Mouse (Mus musculus): Measurements from ENCODE around the gene Dnajc16.
"Not testable (repeated sequence)": the region's sequence is repeated elsewhere in the genome, so short reads cannot be mapped to it uniquely, and the experiment has no call there.

Gene Dnajc16

DNA sequence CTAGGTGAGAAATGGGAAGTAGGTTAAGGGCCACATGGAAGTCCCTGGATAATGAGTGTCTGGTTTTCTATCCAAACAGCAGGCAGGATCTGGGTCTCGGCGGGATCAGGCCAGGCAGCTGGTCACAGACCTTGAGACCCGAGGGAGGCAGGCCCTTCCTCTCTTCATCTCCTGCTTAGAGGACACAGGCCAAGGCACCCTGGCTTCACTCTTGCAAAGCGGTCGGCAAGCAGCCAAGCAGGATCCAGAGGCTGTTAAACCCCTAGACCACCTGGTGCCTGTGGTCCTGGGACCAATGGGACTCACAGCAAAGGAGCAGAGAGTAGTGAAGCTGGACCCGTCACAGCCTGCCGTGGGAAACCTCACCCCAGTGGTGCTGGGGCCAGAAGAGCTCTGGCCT is 5.6 kb upstream of the Dnajc16 start:
- DNase-seq (ENCODE audit: low spot score), result no peak

DNA sequence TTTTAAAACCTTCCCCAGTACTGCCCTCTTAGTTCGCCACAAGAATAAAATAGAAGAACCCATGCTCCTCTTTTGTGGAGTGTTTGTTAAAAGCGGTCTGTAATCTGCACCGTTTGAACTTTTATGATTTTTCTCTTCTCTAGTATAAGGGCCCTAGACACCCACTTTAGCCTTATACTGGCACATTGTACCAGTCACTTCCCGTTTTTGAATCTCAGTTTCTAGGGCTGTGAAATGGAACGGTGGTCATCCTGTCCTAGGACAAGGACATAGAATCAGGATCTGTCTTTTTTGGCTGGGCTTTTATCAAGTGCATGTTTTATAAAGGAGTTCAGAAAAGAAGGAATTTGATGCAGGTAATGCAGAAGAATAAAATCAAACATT is 3.4 kb upstream of the Dnajc16 start:
- peak; percentile 13 for DNase-seq (ENCODE audit: low spot score)

DNA sequence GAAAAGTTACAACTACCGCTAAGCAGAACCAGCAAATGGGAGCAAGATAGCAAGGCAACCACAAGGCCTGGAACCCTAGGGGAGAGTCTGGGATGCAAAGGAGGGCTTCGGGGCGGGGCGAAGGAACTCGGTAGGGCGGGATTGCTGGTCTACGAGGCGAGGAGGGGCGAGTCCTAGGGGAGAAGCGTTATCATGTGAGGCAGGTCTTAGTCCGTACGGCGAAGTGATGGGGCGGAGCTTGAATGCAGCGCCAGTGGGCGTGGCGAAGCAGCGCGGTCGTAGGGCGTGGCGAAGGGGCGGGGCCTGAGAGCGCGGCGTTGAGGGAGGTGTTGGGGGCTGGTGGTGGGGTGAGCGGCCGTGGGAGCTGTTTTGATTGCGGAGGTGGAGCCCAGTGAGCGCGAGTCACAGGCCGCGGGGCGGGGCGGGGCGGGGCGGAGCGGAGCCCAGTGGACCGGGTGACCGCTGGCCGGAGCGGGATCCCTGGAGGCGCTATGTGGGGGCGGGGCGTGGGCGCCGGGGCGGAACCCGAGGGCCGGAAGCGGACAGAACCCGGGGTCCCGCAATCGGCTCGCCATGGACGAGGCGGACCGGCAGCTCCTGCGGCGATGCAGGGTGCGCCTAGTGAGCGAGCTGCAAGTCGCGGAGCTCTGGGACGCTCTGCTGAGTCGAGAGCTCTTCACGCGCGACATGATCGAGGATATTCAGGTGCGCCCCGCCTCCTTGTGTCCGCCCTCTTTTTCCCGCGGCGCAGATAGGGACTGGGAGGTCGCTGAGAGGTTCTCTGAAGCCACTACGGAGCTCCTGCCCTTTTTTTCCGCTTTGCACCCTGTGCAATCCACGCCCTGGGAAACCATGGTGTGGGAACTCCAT is 2.8 kb upstream of the Dnajc16 start, which contains the start of gene Casp9:
Casp9 (plus strand) TSS at position 331 of the 870 bp plus-strand sequence.
- DNase-seq (ENCODE audit: low spot score), result peak; percentile 100

DNA sequence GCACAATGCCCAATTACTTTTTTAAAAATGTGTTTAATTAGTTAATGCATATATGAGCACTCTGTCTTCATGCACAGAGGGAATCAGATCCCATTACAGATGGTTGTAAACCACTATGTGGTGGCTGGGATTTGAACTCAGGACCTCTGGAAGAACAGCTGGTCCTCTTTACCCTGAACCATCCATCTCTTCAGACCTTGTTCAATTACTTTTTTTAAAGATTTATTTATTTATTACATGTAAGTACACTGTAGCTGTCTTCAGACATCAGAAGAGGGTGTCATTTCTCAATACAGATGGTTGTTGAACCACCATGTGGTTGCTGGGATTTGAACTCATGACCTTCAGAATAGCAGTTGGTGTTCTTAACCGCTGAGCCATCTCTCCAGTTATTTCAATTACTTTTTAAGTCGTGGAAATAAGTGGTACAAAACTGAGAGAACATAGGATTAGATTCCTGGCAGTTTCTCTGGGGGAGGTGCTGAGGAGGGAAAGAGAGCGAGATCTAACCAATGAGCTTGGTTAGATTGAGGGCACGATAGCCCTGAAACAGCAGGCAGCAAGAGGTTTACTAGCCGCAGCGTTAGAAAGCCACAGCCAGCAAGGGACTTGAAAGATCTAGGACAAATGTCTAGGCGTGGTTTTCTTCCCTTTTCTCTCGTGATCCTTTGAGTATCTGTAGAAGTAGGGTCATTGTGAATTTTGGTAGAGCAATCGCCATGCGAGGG is 2.0 kb upstream of the Dnajc16 start:
- no peak for DNase-seq (ENCODE audit: low spot score)

DNA sequence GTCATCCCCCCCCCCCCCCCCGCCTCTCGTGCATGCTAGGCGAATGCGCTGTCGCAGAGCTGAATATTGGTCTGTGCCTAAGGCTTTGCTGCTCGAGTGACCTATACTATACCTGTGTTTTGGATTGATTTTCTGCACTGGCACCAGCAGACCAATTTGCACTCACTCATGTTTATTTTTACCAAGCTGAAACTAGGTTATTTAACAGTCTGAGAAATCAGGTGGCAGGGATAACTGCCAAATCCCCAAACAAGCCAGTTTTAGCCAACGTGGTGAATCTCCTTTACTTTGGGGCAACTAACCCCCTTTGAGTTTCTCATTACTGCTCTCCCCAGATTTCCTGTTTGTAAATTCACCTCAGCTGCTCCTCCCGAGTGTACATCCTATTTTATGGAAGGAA is 1.2 kb upstream of the Dnajc16 start:
- no peak for DNase-seq (ENCODE audit: low spot score)

DNA sequence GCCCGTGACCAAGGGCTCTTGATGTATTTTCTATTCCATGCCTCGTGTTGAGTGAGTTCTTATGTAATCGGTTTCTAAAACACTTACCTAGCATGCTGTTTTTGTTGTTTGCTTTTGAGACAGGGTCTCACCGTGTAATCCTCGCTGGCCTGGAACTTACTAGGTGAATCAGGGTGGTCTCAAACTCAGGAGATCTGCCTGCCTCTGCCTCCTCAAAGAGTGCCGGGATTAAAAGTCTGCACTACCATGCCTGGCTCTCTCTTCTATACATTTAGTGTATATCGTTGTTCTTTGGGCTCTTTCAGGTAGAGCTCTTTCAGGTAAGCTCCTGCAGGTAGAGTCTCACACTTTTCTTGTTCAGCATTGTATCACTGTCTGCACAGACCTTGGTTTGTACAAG is 755 bp upstream of the Dnajc16 start:
- no peak for DNase-seq (ENCODE audit: low spot score)

DNA sequence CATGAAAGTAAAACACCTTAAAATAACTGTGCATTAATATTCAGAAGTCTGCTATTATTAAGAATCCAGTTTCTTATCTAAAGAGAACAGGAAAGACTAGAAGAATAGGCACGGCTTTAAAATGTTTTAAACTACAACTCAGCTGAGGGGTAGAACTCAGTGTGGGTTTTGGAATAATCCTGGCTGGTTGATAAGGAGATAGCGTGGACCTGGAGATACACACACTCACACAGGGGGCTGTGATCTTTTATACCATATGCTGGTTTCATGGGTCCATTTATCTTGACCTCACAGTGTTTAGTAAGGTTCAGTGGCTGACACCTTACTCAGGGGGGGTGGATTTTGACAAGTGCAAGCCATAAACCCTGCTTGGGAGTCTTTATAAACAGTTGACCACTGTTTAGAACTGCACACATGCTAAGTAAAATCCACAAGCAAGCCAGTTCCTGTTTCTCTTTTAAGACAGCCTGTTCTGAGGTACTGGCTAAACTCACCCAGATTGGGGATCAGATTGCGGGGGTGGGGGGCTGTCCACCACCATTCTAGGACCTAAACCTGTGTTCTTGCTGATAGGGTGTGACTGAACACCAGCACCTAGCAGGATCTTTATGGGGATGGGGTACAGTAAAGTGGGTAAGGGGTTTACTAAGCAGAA is 1.0 kb downstream of the Dnajc16 start:
- DNase-seq (ENCODE audit: low spot score), result no peak

DNA sequence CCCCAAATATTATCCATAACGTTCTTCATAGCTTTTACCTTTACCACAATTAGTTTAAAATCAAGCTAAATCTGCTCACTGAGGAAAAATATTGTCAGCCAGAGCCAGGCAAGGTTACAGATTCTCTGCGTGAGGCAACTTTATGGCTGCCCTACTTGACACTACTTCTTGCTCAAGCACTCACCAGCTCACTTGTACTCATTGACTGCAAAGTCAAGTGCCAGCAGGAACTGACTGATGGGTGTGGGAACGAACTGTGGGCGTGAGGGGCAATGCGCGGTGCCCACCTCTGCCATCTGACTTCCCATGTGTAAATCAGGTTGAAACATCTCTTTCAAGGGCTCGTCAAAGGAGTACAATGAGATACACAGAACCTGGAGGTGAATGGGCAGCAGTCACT is 3.3 kb downstream of the Dnajc16 start:
- no peak for DNase-seq (ENCODE audit: low spot score)

DNA sequence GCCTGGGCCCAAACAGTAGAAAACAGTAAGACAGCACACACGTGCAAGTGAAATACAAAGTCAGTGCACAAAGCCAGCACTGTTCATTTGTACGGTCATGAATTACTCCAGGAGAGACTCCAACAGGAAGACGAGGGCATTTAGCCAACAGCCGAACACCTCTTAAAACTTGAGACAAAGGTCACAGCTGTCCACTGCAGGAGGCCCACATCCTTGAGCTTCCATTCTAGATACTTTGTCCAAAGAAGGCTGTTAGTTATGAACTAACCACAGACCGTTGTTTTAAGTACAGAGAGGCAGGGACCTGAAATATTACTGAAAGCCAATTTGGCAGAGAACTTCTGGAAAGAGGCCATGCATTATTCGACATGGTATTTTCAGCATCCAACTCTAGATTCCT is 3.7 kb downstream of the Dnajc16 start:
- no peak for DNase-seq (ENCODE audit: low spot score)

DNA sequence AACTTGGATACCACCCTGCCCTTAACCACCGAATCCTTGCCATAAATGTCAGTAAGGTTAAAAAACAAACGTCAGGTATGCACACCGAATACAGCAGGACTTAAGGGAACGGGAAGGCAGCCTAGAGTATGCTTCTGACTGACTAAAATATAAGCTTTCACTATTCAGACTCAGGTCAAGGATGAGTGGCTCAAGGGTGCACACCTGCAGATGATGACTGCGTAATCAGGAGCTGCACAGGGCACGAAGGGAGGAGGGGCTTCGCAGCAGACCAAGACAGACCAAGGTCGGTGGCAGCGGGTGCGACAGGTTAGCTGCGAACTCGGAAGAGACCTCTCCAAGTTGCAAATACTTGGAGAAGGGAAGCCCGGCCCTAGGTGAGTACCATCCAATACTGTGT is 4.6 kb downstream of the Dnajc16 start:
- no peak for DNase-seq (ENCODE audit: low spot score)

DNA sequence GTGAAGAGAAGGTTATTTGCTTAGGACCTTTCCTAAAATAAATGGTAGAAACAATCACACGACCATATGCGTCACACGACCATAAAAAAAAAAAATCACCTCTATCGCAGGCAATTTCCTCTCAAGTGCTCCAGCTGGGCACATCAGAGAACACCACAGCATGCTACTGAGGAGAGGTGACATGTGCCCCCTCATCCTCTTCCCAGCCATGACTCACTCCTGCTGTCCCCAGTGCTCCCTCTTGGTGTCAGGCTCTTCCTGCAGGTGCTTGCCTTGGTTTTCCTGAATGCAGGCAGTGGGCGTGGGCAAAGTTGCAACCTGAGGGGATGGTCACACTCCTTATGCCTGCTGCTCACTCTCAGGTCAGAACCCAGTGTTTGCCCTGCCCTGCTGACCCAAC is 5.9 kb downstream of the Dnajc16 start:
- no peak for DNase-seq (ENCODE audit: low spot score)

DNA sequence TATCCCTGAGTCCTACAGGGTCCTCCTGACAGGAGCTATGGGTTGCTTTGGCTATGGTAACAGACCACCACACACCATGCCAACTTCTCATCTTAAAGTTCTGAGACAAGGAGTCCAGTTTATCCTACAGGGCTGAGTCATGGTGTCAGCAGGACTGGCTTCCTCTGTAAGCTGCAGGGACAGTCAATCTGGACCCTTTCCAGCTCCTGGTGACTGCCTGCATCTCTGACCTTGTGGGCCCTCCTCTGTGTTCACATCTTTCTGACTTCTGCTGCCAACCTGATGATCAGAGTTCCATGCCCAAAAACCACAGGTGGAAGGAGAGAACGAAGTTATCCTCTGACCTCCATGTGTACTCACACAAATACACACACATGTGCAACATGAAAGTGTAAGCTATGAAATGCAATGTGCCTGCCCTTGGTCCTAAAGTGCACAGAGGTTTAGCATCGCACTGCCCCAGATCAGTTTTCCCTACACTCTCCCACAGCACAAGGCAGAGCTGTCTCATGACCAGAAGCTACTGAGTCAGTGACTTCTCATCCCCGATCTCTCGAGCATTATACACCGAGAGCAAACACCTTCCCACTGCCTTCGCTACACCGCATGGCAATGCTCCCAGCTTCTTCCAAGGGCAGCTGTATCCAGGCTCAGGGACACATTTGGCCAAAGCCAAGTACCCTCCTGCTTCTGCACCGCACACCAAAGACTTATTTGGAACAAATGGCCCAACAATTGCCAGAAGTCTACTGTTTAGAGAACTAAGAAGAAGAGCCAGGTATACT is 9.3 kb downstream of the Dnajc16 start:
- no peak for DNase-seq (ENCODE audit: low spot score)

DNA sequence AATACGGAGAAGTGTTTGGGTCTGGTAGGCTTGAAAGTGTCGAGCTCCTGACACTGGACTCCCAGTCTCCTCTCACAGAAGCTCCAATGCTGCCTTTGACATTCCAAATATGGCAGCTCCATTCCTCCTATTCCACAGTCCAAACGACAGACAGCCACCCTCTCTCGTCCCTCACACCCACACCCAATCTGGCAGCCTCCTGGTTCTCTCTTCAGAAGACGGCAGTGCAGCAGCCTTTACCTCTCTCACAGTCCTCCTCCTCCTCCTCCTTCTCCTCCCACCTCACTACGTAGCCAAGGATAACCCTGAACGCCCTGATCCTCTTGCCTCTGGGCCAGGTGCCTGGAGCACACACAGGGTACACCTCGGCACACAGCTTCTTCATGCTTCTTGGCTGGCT is 10.9 kb downstream of the Dnajc16 start:
- DNase-seq (ENCODE audit: low spot score), result no peak

DNA sequence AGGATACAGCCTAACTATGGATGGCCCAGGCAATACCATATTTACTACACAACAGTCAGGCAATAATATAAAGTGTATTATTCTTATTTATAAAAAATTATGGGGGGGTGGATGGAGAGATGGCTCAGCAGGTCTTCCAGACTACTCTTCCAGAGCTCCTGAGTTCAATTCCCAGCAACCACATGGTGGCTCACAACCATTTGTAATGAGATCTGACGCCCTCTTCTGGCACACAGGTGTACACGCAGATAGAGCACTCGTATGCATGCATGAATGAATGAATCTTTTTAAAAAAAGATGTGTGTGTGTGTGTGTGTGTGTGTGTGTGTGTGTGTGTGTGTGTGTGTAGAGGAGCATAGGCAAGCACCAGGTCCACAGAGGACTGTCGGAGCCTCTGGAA is 17.7 kb downstream of the Dnajc16 start:
- not testable (repeated sequence) for DNase-seq (ENCODE audit: low spot score)

DNA sequence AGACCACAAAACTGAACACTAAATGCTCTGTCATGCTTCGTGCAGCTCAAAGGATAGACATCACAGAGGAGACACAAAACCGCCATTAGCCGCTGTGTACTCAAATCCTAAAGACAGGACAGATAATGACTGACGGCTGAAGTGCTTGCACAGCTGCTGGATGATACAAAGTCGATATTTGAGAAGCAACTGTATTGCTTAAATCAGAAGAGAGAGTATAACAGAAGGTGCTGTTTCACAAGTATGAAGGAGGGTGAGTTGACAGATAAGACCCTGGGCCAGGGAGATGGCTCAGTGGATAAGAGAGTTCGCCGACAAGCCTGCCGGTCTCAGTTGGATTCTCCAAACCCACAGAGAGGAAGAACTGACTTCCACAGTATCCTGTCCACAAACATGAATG is 18.9 kb downstream of the Dnajc16 start:
- no peak for DNase-seq (ENCODE audit: low spot score)

DNA sequence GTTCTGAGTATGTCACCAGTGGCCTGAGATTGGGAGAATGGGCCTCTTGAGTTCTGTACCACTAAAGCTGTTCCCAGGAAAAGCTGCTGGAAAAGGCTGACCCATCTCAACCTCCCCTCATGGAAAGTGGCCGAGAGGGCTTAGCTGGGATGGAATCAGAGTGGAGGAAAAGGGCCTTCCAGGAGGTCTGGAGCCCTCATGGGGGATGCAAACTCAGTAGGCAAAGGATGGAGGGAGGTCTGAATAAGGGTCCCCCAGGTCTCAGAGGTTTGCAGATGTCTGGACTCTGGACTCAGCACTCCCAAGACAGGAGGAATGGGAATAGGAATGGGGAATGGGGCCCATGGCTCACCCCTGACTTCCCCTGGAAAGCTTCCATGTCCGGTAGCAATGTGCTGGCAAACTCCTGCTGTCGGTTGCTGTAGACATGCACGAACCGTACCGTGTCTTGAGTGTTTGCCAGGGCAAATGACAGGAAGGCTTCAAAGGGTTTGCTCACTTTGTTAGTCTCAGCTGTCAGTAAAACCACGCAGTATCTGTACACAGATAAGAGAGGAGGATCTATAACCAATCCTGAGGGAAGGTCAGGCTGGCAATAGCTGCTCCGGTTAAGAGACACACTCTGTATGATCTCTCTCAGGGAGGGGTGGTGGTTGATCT is 21.1 kb downstream of the Dnajc16 start:
- no peak for DNase-seq (ENCODE audit: low spot score)

DNA sequence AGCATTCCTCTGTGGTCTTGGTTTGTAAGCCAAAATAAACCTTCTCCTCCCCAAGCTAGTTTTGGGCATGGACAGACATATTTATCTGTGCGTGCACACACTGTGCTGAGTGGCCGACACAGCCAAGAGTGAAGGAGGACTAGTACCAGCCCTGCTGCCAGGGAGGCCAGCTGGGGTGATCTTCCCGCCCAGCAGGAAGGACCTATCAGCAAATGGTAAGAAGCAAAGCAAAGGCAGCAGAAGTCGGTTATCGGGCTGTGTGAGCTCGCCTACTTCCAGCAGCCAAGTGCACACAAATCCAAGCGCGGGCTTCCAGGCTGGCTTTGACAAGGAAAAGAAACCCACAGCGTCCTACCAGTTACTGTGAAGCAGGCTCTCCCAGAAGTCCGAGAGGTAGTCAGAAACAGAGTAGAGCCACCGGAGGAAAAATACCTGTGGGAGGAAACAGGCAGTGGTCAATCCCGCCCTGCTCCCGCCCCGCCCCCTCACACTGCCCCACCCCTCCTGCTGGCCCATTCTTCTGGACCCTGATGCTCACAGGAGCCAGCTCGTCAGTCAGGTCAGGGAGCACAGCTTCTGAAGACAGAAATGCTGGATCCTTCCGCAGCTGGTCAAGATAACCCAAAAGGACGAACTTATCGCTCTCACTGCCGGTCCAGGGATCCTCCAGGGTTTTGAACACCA is 23.2 kb downstream of the Dnajc16 start:
- DNase-seq (ENCODE audit: low spot score), result no peak

DNA sequence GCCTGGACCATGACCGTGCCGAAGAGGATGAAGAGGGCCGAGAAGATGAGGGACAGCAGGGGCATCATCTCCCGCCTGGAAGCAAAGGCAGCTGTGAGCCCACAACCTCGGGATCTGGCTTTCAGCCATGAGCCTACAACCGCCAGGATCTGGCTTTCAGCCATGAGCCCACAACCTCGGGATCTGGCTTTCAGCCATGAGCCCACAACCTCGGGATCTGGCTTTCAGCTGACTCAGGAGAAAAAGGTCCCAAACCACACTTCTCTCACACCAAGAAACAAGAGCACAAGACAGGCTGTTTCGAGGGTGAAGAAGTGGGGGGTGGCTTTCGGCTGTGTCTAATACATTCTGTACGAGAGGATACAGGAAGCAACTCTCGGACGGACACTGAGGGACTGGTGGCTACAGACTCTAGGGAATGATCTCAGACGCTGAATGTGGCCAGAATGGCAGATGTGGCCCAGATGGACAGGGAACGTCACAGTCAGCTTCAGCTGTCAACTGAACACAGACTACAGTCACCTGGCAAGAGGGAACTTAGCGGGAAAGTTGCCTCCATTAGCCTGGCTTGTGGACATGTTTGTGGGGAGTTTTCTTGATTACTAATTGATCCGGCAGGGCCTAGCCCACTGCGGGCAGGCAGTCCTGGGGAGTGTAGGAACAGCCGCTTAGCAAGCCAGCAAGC is 23.9 kb downstream of the Dnajc16 start:
- DNase-seq (ENCODE audit: low spot score), result no peak

DNA sequence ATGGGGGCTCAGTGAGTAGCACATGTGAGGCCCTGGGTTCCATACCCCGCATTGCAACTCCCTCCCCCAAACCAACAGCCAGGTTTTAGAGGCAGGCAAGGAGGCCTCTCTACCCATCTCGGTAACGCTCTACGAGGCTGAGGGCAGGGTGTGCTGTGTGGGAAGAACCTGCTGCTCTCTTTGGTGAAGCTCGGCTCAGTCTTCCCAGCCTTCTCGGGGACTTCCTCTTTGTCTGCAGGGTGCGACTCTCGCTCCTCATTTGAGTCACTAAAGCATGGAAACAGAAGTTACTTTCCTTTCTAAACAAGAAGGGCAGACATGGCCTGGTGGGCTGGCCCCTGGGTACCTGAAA is 24.4 kb downstream of the Dnajc16 start:
- DNase-seq (ENCODE audit: low spot score), result no peak

DNA sequence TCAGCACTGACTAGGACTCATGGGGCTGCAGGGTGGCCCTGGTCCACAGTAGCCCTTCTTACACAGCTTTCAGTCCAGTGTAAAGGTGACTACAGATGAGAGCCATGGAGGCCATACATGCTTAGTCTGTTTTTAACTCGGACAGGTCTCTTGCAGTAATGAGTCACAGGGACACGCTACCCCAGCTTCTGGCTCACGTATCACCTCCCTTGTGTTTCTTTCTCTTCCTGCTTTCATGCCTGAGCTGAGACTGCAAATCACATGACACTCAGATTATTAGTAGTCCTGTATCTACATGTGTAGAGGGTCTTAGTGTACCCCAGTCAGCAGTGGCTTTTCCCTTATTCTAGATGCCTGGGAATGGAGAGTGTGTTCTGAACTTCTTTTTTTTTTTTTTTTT is 25.7 kb downstream of the Dnajc16 start:
- no peak for DNase-seq (ENCODE audit: low spot score)

DNA sequence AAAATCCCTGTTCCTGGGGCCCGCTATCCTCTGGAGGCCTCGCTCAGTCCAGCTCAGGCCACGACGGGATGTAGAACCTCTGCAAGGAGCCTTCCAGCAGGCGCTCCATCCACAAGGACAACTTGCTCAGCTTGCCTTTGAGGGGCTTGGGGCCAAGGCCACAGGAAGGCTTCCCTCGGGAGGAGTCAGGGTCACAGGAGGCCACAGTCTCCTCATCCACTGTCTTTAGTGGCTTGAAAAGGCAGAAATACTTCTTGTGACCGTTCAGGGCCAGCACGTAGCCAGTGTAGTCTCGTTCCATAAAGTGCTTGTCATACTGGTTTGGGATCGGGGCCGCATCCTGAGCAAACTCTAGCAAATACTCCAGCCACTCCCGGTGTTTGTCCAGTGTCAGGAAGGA is 27.3 kb downstream of the Dnajc16 start:
- DNase-seq (ENCODE audit: low spot score), result no peak

Data from embryo, embryonic 10 days (tissue).